Mouse (Mus musculus): Measurements from ENCODE around the gene 4930539E08Rik.

DNA sequence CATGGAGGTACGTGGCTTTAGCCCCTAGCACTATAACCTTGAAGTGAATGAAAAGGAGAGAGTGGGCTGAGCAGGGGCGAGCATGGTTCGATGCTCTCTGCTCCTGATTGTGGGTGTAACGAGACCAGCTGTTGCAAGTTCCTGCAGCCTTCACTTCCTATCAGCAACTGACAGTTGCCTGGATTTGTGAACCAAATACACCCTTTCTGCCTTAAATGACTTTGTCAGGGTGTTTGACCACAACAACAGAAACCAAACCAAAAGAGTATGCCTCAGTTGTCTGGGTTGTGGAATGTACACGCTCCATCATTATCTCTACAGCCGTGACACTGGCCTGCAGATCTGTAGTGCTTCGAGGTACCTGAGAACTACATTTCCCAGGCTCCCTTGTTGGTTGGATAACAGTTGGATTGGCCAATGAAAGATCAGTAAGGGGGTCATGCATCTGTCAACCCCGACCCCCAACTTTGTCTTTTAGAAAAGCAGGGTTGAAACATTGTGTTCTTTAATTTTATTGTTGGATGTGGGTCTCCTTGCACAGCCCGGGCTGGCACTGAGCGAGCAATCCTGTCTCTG lies 31.1 kb downstream of the 4930539E08Rik start:
- TF ChIP-seq CTCF (IDR thresholded peaks at IDR 0.05; ENCODE audit: control insufficient read depth, insufficient read depth, low read length) (no peak), POLR2A (IDR thresholded peaks at IDR 0.05; ENCODE audit: borderline replicate concordance, control insufficient read depth, low read depth, low read length) (no peak)

Data from bone marrow, adult 2 months (tissue).